30 mouse cellular contexts compared by ENCODE assay signal in genomic region chr8:91455591-91455990, GRCm38 (mm10).
"Had no signal": no experiment of that assay in that cellular context is flagged by ENCODE, and none has a peak within 500 bp of the region (broad histone marks: within the 10 kb centered on the region; RNA-seq: fewer than 3 reads in every experiment).

No protein-coding gene starts in this region.

- H3K27me3 ChIP-seq: limb, embryonic 12.5 days; limb, embryonic 13.5 days; limb, embryonic 15.5 days; liver, embryonic 12.5 days; liver, embryonic 13.5 days; liver, embryonic 15.5 days; lung, embryonic 15.5 days; megakaryocyte, embryonic 14.5 days; midbrain, embryonic 12.5 days; midbrain, embryonic 13.5 days; midbrain, embryonic 15.5 days; neural tube, embryonic 12.5 days had no signal

- H3K4me3 ChIP-seq: limb, embryonic 10.5 days; limb, embryonic 12.5 days; limb, embryonic 13.5 days; limb, embryonic 15.5 days; liver, embryonic 12.5 days; liver, embryonic 13.5 days; liver, embryonic 15.5 days; lung, embryonic 15.5 days; megakaryocyte, embryonic 14.5 days; midbrain, embryonic 10.5 days; midbrain, embryonic 12.5 days; midbrain, embryonic 13.5 days; midbrain, embryonic 15.5 days; myocyte; neural tube, embryonic 12.5 days had no signal

- H3K4me2 ChIP-seq: limb, embryonic 12.5 days; limb, embryonic 13.5 days; limb, embryonic 15.5 days; liver, embryonic 11.5 days; liver, embryonic 12.5 days; liver, embryonic 13.5 days; liver, embryonic 15.5 days; lung, embryonic 14.5 days; lung, embryonic 15.5 days; midbrain, embryonic 12.5 days; midbrain, embryonic 13.5 days; midbrain, embryonic 15.5 days; neural tube, embryonic 12.5 days had no signal

- H3K9me3 ChIP-seq: limb, embryonic 10.5 days; limb, embryonic 12.5 days; limb, embryonic 13.5 days; limb, embryonic 15.5 days; liver, embryonic 12.5 days; liver, embryonic 13.5 days; liver, embryonic 15.5 days; lung, embryonic 15.5 days; megakaryocyte, embryonic 14.5 days; midbrain, embryonic 10.5 days; midbrain, embryonic 12.5 days; midbrain, embryonic 13.5 days; midbrain, embryonic 15.5 days; neural tube, embryonic 12.5 days had no signal

- H3K36me3 ChIP-seq: limb, embryonic 10.5 days; limb, embryonic 12.5 days; liver, embryonic 12.5 days; liver, embryonic 13.5 days; liver, embryonic 15.5 days; lung, embryonic 15.5 days; midbrain, embryonic 10.5 days; midbrain, embryonic 12.5 days; midbrain, embryonic 13.5 days; midbrain, embryonic 15.5 days; neural tube, embryonic 12.5 days had no signal

- ATAC-seq: liver, embryonic 12.5 days; liver, postnatal 0 days; lung, postnatal 0 days; midbrain, embryonic 13.5 days; midbrain, embryonic 15.5 days had no signal

- H3K27ac ChIP-seq: limb, embryonic 10.5 days; limb, embryonic 12.5 days; limb, embryonic 13.5 days; limb, embryonic 15.5 days; liver, embryonic 12.5 days; liver, embryonic 13.5 days; liver, embryonic 14.5 days; liver, embryonic 15.5 days; lung, embryonic 15.5 days; macrophage; midbrain, embryonic 10.5 days; midbrain, embryonic 12.5 days; midbrain, embryonic 13.5 days; midbrain, embryonic 15.5 days; neural tube, embryonic 12.5 days had no signal

- H3K4me1 ChIP-seq: limb, embryonic 10.5 days; limb, embryonic 12.5 days; limb, embryonic 13.5 days; limb, embryonic 15.5 days; liver, embryonic 12.5 days; liver, embryonic 15.5 days; lung, embryonic 15.5 days; midbrain, embryonic 10.5 days; midbrain, embryonic 12.5 days; midbrain, embryonic 15.5 days; neural tube, embryonic 12.5 days had no signal

- DNase-seq: left cerebral cortex, postnatal 4 days; liver; liver, embryonic 13.5 days; liver, postnatal 0 days; lung, adult 18-20 months; lung, adult 2 months; lung, embryonic 14.5 days; lung, postnatal 10 days; lung, postnatal 14 days; lung, postnatal 36 days; lung, postnatal 4 days; midbrain, embryonic 14.5 days had no signal

- H3K9ac ChIP-seq: limb, embryonic 12.5 days; limb, embryonic 13.5 days; limb, embryonic 15.5 days; liver, embryonic 12.5 days; liver, embryonic 13.5 days; liver, embryonic 14.5 days; liver, embryonic 15.5 days; liver, postnatal 0 days; lung, embryonic 14.5 days; lung, embryonic 15.5 days; midbrain, embryonic 12.5 days; midbrain, embryonic 13.5 days; midbrain, embryonic 15.5 days; neural tube, embryonic 12.5 days had no signal
